Mouse (Mus musculus) midbrain, embryonic 13.5 days (tissue): Measurements from ENCODE around the gene Smg6. TPM values are rescaled to one million over a fixed set of nuclear protein-coding genes. Genes with fewer than 3 reads are reported as not detected.

Experiments used
- ATAC-seq: fragments of 200-750 bp; cut with Nextera tagmentation; 2 replicates; pipeline ENCODE4 v1.8.0; 2017; ENCODE audit warnings: mild to moderate bottlenecking, moderate TSS enrichment, moderate library complexity
- H3K27ac ChIP-seq: fragments of 300-500 bp; sonication (generic); 2 replicates; pipeline ENCODE4 v1.5.1; 2015; ENCODE audit warnings: inconsistent platforms, mild to moderate bottlenecking, moderate library complexity
- H3K27me3 ChIP-seq: fragments of 300-500 bp; sonication (generic); 2 replicates; pipeline ENCODE4 v1.6.1; 2015; ENCODE audit warnings: mild to moderate bottlenecking, inconsistent platforms
- H3K36me3 ChIP-seq: fragments of 300-500 bp; sonication (generic); 2 replicates; pipeline ENCODE4 v1.6.1; 2015; ENCODE audit warnings: mild to moderate bottlenecking, inconsistent platforms
- H3K4me1 ChIP-seq: fragments of 300-500 bp; sonication (generic); replicated peaks from 2 replicates; pipeline ENCODE4 v1.6.1; 2015; ENCODE audit warnings: inconsistent platforms
- H3K4me2 ChIP-seq: fragments of 300-500 bp; sonication (generic); replicated peaks from 2 replicates; pipeline ENCODE4 v1.6.1; 2015; ENCODE audit warnings: moderate library complexity, mild to moderate bottlenecking, inconsistent platforms
- H3K4me3 ChIP-seq: fragments of 300-500 bp; sonication (generic); replicated peaks from 2 replicates; pipeline ENCODE4 v1.5.1; 2015; ENCODE audit warnings: mild to moderate bottlenecking, inconsistent platforms
- H3K9ac ChIP-seq: fragments of 300-500 bp; sonication (generic); replicated peaks from 2 replicates; pipeline ENCODE4 v1.6.1; 2015; ENCODE audit warnings: mild to moderate bottlenecking, inconsistent platforms
- H3K9me3 ChIP-seq: fragments of 300-500 bp; sonication (generic); 2 replicates; pipeline ENCODE4 v1.6.1; 2016; ENCODE audit warnings: mild to moderate bottlenecking, inconsistent platforms
- WGBS: fragments of 180-500 bp; shearing (Covaris S2); methylation state at CpG from one replicate; pipeline ENCODE4 v1.1.7; 2015; 5-methylcytosine and 5-hydroxymethylcytosine counted together
- microRNA counts: library from miRNA; unstranded; fragments of <30 nt; microRNA quantifications from one replicate; lab custom pipeline; 2016
- microRNA-seq: library from miRNA; unstranded; fragments of <30 nt; microRNA quantifications from one replicate; pipeline ENCODE4, GENCODE M21; 2016
- polyA plus RNA-seq: library from polyadenylated mRNA; unstranded; fragments of >200 nt; fragmentation: Nextera tagmentation; extraction: Ambion mirVana; gene quantifications from 2 replicates; pipeline ENCODE4 v1.2.1, GENCODE M21; 2015

The Smg6 gene
- polyA plus RNA-seq, 1 experiment from 2014 or later, result 21.0 TPM

DNA sequence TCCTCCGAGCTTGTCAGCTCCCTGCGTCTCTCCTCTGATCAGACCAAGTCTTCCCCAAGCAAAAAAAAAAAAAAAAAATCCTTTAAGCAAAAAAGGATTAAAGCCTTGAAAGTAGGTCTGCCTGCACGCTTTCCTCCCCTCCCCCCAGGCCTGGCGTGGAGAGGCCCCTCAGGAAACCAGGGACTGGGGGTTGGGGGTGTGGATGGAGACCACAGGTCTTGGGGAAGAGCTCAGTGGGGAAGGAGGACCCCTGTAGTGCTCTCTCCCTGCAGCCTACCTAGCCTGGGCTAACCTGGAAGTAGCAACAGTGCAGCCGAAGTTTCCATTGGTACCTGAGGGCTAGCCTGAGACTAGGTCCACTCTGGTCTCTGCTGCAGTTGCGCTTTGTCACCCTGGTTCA, 285.1 kb downstream of the Smg6 start:
- peak overlapping the region; percentile 86 for H3K27ac ChIP-seq
- H3K4me2 ChIP-seq, result no peak overlapping the region
- ATAC-seq, result no peak
- no peak overlapping the region for H3K4me3 ChIP-seq
- peaks cover 82% of the 10 kb centered on the region for H3K4me1 ChIP-seq
- 34% methylated on average over 6 of the region's 6 CpGs for WGBS
- no peaks in the 10 kb centered on the region for H3K9me3 ChIP-seq
- no peak overlapping the region for H3K9ac ChIP-seq
- H3K27me3 ChIP-seq, result no peaks in the 10 kb centered on the region
- H3K36me3 ChIP-seq, result no peaks in the 10 kb centered on the region

DNA sequence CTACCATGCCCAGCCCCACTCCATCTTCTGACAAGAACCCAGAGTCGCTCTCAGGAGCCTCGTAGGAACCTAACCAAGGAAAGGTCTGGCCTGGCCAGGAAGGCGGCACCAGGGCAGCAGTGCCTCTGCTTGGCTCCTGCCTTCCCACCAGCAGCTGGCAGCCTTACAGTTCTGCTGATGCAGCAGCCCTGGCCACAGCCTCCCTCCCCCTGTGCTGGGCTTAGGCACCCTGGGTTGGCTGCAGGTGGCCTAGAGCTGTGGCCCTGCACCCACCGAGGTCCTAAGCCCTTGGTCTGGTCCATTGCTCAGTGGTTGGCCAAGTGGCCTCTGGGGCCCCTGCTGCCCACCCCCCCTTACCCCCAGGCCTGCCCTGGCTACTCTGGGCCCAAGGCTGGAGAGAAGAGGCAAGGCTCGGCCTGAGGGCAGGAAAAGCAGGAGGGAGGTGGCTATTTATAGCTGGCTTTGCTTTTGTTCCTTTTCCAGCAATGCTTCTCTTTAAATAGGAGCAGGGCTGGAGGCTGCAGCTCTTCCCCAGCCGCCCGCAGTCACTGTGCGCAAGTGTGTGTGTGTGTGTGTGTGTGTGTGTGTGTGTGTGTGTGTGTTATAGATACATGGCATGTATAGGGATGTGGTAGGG, 286.5 kb downstream of the Smg6 start:
- 0 out of 2 replicates have a peak overlapping the region, but pooled peaks have one; percentile 48 for H3K9ac ChIP-seq
- H3K36me3 ChIP-seq, result no peaks in the 10 kb centered on the region
- H3K4me3 ChIP-seq, result no peak overlapping the region
- no peaks in the 10 kb centered on the region for H3K9me3 ChIP-seq
- H3K27me3 ChIP-seq, result no peaks in the 10 kb centered on the region
- H3K4me2 ChIP-seq, result no peak overlapping the region; the same call in 1 of the 2 replicates
- peaks cover 88% of the 10 kb centered on the region for H3K4me1 ChIP-seq
- H3K27ac ChIP-seq, result peak overlapping the region; percentile 86
- ATAC-seq, result peak; percentile 22; the same call in 1 of the 2 replicates
- 38% methylated on average over 8 of the region's 8 CpGs for WGBS

DNA sequence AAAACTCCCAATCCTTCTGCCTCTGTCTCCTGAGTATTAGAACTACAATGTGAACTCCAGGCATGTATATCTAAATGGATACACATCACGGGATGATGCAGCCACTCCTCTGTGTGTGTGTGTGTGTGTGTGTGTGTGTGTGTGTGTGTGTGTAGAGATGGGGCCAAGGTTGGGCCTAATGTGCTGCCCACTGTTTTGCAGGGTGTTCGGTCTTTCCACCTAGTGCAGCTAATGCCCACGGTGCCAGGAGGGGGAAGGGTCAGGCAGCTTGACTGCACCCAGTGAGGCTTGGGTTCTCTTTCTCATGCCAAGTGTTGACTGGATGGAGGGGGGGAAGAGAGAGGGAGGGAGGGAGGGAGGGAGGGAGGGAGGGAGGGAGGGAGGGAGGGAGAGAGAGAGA, 287.3 kb downstream of the Smg6 start:
- Histone ChIP-seq H3K4me1 (peaks cover 88% of the 10 kb centered on the region), H3K27ac (peak overlapping the region; percentile 86), H3K9me3 (no peaks in the 10 kb centered on the region), H3K4me2 (no peak overlapping the region), H3K27me3 (no peaks in the 10 kb centered on the region), H3K36me3 (no peaks in the 10 kb centered on the region), H3K4me3 (no peak overlapping the region), H3K9ac (no peak overlapping the region)
- no peak for ATAC-seq
- WGBS, result 53% methylated on average over 1 of the region's 3 CpGs

DNA sequence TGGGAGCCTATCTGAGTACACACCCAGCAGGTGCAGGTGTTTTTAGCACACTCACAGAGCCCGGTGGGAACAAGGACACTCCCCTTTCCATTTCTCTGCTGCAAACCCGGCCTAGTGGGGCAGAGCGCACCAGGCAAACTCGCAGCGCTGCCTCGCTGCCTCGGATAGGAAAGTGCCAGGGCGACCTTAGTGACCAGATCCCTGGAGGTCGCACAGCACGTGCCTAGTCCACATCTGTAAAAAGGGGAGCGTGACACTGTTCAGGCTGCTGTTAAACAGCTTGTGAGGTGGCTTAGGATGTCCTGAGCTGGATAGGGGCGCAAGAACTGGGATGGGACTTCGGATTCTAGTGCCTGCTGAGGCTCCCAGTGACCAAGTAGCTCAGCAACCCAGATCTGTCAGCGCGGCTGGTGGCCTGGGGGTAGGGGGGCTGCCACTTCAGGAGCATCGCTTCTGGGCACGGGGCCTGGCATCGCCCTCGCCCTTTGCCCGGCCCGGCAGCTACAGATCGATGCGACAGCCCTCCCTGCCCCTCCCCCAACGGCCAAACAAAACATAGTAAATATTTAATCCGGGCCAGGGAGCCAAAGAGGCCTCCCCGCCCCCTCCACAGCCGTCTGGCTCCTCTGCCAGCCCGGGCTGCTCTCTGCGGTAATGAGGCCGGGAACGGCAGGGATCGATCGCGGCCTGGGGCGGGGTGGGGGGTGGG, 287.9 kb downstream of the Smg6 start:
- WGBS, result 2% methylated on average over 35 of the region's 35 CpGs
- Histone ChIP-seq H3K36me3 (no peaks in the 10 kb centered on the region), H3K4me2 (peak overlapping the region; percentile 58), H3K27ac (peak overlapping the region; percentile 88), H3K9ac (peak overlapping the region; percentile 57), H3K4me3 (peak overlapping the region; percentile 25), H3K9me3 (no peaks in the 10 kb centered on the region), H3K4me1 (peaks cover 83% of the 10 kb centered on the region), H3K27me3 (no peaks in the 10 kb centered on the region)
- ATAC-seq, result peak; percentile 70

MicroRNAs within 50 kb of the gene (microRNA counts, 519-probe panel; counts per million panel counts)
- microRNA mmu-miR-132 (lab: Ali Mortazavi, UCI), result 4,442 counts per million, percentile 81 among the panel's probes with 10 or more counts
- 110 counts per million, percentile 56 among the panel's probes with 10 or more counts for microRNA mmu-miR-212 (lab: Ali Mortazavi, UCI)

Small RNAs within 50 kb of the gene (microRNA-seq; reads per million reads assigned to microRNA genes)
- gene Mir132, result 468 reads per million, percentile 70 among the genes with 10 or more reads in this experiment
- gene Mir212, result 37.9 reads per million, percentile 42 among the genes with 10 or more reads in this experiment

Other genes with a start within 250 kb of the Smg6 start
- gene Pafah1b1, start 201.2 kb upstream of the Smg6 start, polyA plus RNA-seq, result 59.6 and 66.9 TPM in 2 replicates
- 55.2 and 56.4 TPM in 2 replicates for gene Mettl16, start 155.0 kb upstream of the Smg6 start, polyA plus RNA-seq
- 8.4 and 9.1 TPM in 2 replicates for gene Mnt, start 94.9 kb upstream of the Smg6 start, polyA plus RNA-seq
- 18.8 and 20.8 TPM in 2 replicates for gene Sgsm2, start 28.8 kb upstream of the Smg6 start, polyA plus RNA-seq
- gene Tsr1, start 27.8 kb upstream of the Smg6 start, polyA plus RNA-seq, result 28.1 and 32.1 TPM in 2 replicates
- 31.5 and 32.9 TPM in 2 replicates for gene Srr, start 125 bp downstream of the Smg6 start, polyA plus RNA-seq
- gene Hic1, start 243.7 kb downstream of the Smg6 start, polyA plus RNA-seq, result 1.2 and 2.4 TPM in 2 replicates